Mouse (Mus musculus) heart, postnatal 0 days (tissue): ENCODE data around the gene Ice2. TPM values are rescaled to one million over a fixed set of nuclear protein-coding genes. Genes with fewer than 3 reads are reported as not detected.

Experiments used
- ATAC-seq: fragments of 200-750 bp; cut with Nextera tagmentation; 2 replicates; pipeline ENCODE4 v1.8.0; 2017; ENCODE audit warnings: low read depth, moderate number of reproducible peaks, moderate library complexity; ENCODE audit not compliant: insufficient read depth
- DNase-seq: peaks from one replicate; pipeline ENCODE4 v3.0.0-alpha.2; 2016; ENCODE audit warnings: low spot score
- H3K27ac ChIP-seq: fragments of 300-500 bp; sonication (generic); 2 replicates; pipeline ENCODE4 v1.5.1; 2014; ENCODE audit warnings: low read depth, mild to moderate bottlenecking
- H3K27me3 ChIP-seq: fragments of 300-500 bp; sonication (generic); 2 replicates; pipeline ENCODE4 v1.6.1; 2014; ENCODE audit warnings: low read length, mixed read lengths; ENCODE audit not compliant: control insufficient read depth, insufficient read depth
- H3K36me3 ChIP-seq: fragments of 300-500 bp; sonication (generic); replicated peaks from 2 replicates; pipeline ENCODE4 v1.6.1; 2014; ENCODE audit warnings: low read length, mixed read lengths; ENCODE audit not compliant: control insufficient read depth, insufficient read depth
- H3K4me1 ChIP-seq: fragments of 300-500 bp; sonication (generic); 2 replicates; pipeline ENCODE4 v1.6.1; 2014; ENCODE audit warnings: antibody characterized with exemption; ENCODE audit not compliant: control insufficient read depth, insufficient read depth
- H3K4me2 ChIP-seq: fragments of 300-500 bp; sonication (generic); 2 replicates; pipeline ENCODE4 v1.6.1; 2014; ENCODE audit warnings: low read depth, mild to moderate bottlenecking, low read length, moderate library complexity
- H3K4me3 ChIP-seq: fragments of 300-500 bp; sonication (generic); 2 replicates; pipeline ENCODE4 v1.5.1; 2014; ENCODE audit warnings: low read depth, low read length
- H3K9ac ChIP-seq: fragments of 300-500 bp; sonication (generic); replicated peaks from 2 replicates; pipeline ENCODE4 v1.6.1; 2014; ENCODE audit warnings: low read depth, low read length, mixed read lengths
- H3K9me3 ChIP-seq: fragments of 300-500 bp; sonication (generic); replicated peaks from 2 replicates; pipeline ENCODE4 v1.6.1; 2016; ENCODE audit warnings: low read length; ENCODE audit not compliant: control insufficient read depth
- CTCF ChIP-seq: IDR thresholded peaks from 2 replicates; pipeline ENCODE4 v1.5.1; 2016; ENCODE audit warnings: antibody characterized with exemption, control low read depth, low read depth
- EP300 ChIP-seq: IDR thresholded peaks from 2 replicates; pipeline ENCODE4 v1.6.1; 2016; ENCODE audit warnings: antibody characterized with exemption, low read depth
- WGBS: fragments of 180-500 bp; shearing (Covaris S2); extraction: QIAGEN DNeasy Blood & Tissue Kit; methylation state at CpG from one replicate; pipeline ENCODE4 v1.1.7; 2014; 5-methylcytosine and 5-hydroxymethylcytosine counted together
- polyA plus RNA-seq: library from polyadenylated mRNA; unstranded; fragments of >200 nt; fragmentation: Nextera tagmentation; extraction: Ambion mirVana; gene quantifications from 2 replicates; pipeline ENCODE4 v1.2.1, GENCODE M21; 2015
- total RNA-seq: library from RNA; depleted of rRNA; stranded (reverse); fragments of >200 nt; gene quantifications from 2 replicates; pipeline ENCODE4 v1.2.3, GENCODE M21; 2014; ENCODE audit warnings: low replicate concordance

Ice2 gene
- total and polyA plus RNA-seq, 2 experiments from 2014 or later = 5.9 to 6.4 TPM

DNA sequence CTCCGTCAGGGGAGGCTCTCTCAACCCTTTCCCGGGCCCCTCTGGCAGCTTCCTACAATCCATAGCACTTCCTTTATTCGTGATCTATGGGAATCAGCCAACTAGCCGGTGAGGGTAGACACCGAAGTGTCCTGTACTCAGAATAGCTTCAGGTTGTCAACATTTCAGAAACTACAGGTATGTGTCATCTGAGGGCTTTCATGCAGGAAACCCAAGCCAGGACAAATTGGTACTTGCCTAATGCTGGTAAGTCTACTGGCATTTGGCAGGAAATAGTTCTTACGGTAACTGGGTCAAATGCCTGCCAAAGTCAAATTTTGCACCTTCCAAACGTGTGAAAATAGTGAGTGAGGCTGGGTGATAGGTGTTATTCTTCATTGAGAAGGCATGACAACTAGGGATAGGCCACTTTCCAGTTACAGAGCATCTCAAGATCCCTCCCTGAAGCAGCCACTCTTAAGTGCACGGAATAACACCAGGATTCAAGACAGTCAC is 35.7 kb upstream of the Ice2 start:
- H3K4me3 ChIP-seq = no peak overlapping the region
- no peaks in the 10 kb centered on the region for H3K4me1 ChIP-seq
- H3K27ac ChIP-seq = no peak overlapping the region
- DNase-seq = no peak
- peaks cover 8% of the 10 kb centered on the region; the same call in 1 of the 2 replicates for H3K36me3 ChIP-seq
- H3K9ac ChIP-seq = no peak overlapping the region
- no peak overlapping the region for H3K4me2 ChIP-seq
- TF ChIP-seq EP300 (no peak), CTCF (no peak)
- ATAC-seq = no peak
- no peaks in the 10 kb centered on the region for H3K27me3 ChIP-seq
- no peaks in the 10 kb centered on the region for H3K9me3 ChIP-seq
- WGBS = 72% methylated on average over 8 of the region's 8 CpGs

DNA sequence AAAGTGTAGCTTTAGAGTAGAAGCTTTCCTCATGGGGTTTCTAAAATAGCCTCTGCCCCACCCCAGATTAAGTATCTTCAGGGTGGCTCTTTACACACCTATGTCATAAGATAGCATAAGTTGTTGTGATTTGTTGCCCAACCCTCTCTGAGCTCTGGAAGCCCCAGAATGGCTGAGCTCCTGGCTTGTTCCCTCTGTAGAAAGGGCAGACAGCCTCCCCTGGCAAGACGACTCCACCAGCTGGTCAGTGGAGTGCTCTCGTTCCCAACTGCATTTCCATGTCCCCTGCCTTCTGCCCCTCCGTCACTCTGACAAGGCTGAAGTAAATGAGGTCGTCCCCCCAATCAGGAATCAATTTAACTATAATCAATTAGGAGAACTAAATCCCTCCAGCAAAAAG is 34.9 kb upstream of the Ice2 start:
- no peaks in the 10 kb centered on the region for H3K27me3 ChIP-seq
- DNase-seq (no peak), ATAC-seq (no peak)
- no peak overlapping the region for H3K4me3 ChIP-seq
- H3K27ac ChIP-seq = no peak overlapping the region
- no peak overlapping the region for H3K9ac ChIP-seq
- peaks cover 8% of the 10 kb centered on the region; the same call in 1 of the 2 replicates for H3K36me3 ChIP-seq
- no peak overlapping the region for H3K4me2 ChIP-seq
- 56% methylated on average over 4 of the region's 4 CpGs for WGBS
- no peaks in the 10 kb centered on the region for H3K4me1 ChIP-seq
- no peaks in the 10 kb centered on the region for H3K9me3 ChIP-seq
- TF ChIP-seq EP300 (no peak), CTCF (no peak)

DNA sequence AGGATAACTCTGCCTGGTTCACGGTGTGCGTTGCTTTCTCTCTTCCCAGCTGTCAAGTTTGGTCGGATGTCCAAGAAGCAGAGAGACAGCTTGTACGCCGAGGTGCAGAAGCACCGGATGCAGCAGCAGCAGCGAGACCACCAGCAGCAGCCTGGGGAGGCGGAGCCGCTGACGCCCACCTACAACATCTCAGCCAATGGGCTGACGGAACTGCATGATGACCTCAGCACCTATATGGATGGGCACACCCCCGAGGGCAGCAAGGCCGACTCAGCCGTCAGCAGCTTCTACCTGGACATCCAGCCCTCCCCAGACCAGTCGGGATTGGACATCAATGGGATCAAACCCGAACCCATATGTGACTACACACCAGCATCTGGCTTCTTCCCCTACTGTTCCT is 33.6 kb upstream of the Ice2 start:
- no peak for TF ChIP-seq EP300

DNA sequence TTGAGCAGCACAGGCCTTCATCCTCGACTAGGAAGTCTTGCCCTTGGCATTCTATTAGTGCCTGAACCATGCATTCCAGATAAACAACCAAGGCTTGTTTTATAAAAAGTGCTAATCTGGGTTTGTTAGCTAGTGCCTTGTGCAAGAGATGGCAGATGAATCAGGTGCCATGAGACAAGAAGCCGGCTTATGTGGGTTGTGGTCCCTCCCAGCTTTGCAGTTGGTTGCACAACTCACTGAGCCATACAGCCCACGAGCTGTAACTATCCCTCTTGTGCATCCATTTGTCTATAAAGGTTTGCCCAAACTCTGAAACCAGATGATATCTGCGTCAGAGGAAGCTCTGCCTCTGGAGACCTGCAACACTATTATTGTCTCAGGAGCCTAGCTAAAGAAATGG is 30.7 kb upstream of the Ice2 start:
- H3K4me3 ChIP-seq = no peak overlapping the region
- H3K27me3 ChIP-seq = no peaks in the 10 kb centered on the region
- no peak overlapping the region for H3K27ac ChIP-seq
- WGBS = 63% methylated on average over 4 of the region's 4 CpGs
- no peaks in the 10 kb centered on the region for H3K9me3 ChIP-seq
- H3K9ac ChIP-seq = no peak overlapping the region
- H3K4me1 ChIP-seq = no peaks in the 10 kb centered on the region
- DNase-seq (no peak), ATAC-seq (no peak)
- H3K4me2 ChIP-seq = no peak overlapping the region
- TF ChIP-seq CTCF = no peak
- no peak for TF ChIP-seq EP300
- peaks cover 8% of the 10 kb centered on the region; the same call in 1 of the 2 replicates for H3K36me3 ChIP-seq

More for the DNA sequence above, 33.6 kb upstream of the Ice2 start:
- WGBS = 68% methylated on average over 16 of the region's 16 CpGs
- Histone ChIP-seq H3K27me3 (no peaks in the 10 kb centered on the region), H3K4me1 (no peaks in the 10 kb centered on the region), H3K4me2 (no peak overlapping the region), H3K4me3 (no peak overlapping the region), H3K36me3 (peaks cover 8% of the 10 kb centered on the region; the same call in 1 of the 2 replicates), H3K9me3 (no peaks in the 10 kb centered on the region), H3K27ac (no peak overlapping the region), H3K9ac (no peak overlapping the region)
- ATAC-seq (no peak), DNase-seq (no peak)

DNA sequence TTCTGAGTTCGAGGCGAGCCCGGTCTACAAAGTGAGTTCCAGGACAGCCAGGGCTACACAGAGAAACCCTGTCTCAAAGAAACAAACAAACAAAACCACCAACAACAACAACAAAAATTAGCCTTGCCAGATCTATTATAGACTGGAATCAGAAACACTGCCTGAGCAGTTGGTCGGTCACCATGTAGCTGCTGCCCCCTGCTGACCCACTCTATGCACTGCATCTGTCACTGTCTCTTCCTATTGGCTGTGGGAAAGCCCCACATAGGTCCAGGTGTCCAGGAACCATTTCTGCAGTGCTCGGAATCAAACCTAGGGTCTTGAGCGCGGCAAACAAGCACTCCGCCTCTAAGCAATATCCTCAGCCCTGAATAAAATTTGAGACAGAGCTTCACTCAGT is 29.6 kb upstream of the Ice2 start:
- Histone ChIP-seq H3K27me3 (no peaks in the 10 kb centered on the region), H3K4me3 (no peak overlapping the region), H3K9me3 (no peaks in the 10 kb centered on the region), H3K4me2 (no peak overlapping the region), H3K4me1 (no peaks in the 10 kb centered on the region), H3K27ac (no peak overlapping the region), H3K36me3 (peaks cover 12% of the 10 kb centered on the region), H3K9ac (no peak overlapping the region)
- ATAC-seq (no peak), DNase-seq (no peak)
- TF ChIP-seq CTCF = peak; percentile 77
- TF ChIP-seq EP300 = no peak
- 71% methylated on average over 8 of the region's 8 CpGs for whole genome bisulfite sequencing

DNA sequence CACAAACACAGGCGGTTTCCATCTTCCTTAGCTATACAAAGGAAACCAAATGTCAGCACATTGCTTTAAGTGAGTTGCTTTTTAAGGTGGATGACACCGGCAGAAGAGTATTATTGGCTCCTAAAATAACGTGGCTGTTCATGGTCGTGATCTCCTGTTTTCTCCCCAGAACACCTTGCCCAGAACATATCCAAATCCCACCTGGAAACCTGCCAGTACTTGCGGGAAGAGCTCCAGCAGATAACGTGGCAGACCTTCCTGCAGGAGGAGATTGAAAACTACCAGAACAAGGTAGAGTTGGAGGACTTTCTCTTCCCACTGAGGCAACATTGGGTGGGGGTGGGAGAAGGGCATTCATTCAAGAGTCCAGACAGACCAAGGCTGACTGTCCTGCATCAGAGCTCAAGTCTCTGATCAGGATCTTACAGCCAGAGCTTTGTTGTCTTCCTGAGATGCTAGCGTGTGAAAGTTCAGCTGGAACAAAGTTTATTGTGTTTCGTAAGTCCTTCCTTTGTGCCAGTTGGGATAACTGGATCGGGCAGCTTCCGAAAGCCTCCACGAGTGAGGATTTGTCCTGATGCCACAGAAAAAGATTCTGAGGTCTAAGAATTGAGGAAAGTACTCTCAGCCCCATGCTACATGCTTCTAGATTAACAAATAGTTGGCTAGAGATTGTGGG is 26.5 kb upstream of the Ice2 start:
- no peak overlapping the region for H3K27ac ChIP-seq
- peaks cover 29% of the 10 kb centered on the region for H3K36me3 ChIP-seq
- H3K4me1 ChIP-seq = no peaks in the 10 kb centered on the region
- TF ChIP-seq CTCF = no peak
- no peak for TF ChIP-seq EP300
- no peak for DNase-seq
- H3K4me3 ChIP-seq = no peak overlapping the region
- H3K9ac ChIP-seq = no peak overlapping the region
- no peak for ATAC-seq
- H3K4me2 ChIP-seq = no peak overlapping the region
- 49% methylated on average over 11 of the region's 11 CpGs for WGBS
- no peaks in the 10 kb centered on the region for H3K27me3 ChIP-seq
- no peaks in the 10 kb centered on the region for H3K9me3 ChIP-seq
